Mouse (Mus musculus) stomach, embryonic 14.5 days (tissue): ENCODE measurements around the gene Slc5a10. TPM values are rescaled to one million over a fixed set of nuclear protein-coding genes. Genes with fewer than 3 reads are reported as not detected.

ENCODE experiments used
- ATAC-seq: fragments of 200-750 bp; cut with Nextera tagmentation; 2 replicates; pipeline ENCODE4 v1.8.0; 2017; ENCODE audit warnings: low read depth, moderate TSS enrichment; ENCODE audit not compliant: insufficient number of reproducible peaks, insufficient read depth, low FRiP score
- H3K27ac ChIP-seq: fragments of 300-500 bp; sonication (generic); 2 replicates; pipeline ENCODE4 v1.5.1; 2014; ENCODE audit warnings: mild to moderate bottlenecking, low read length, moderate library complexity, mixed read lengths
- H3K27me3 ChIP-seq: fragments of 300-500 bp; sonication (generic); 2 replicates; pipeline ENCODE4 v1.6.1; 2014; ENCODE audit warnings: low read length, control low read depth, mixed read lengths; ENCODE audit not compliant: control insufficient read depth, insufficient read depth
- H3K36me3 ChIP-seq: fragments of 300-500 bp; sonication (generic); 2 replicates; pipeline ENCODE4 v1.6.1; 2014; ENCODE audit warnings: mild to moderate bottlenecking, control low read depth, low read length, moderate library complexity, mixed read lengths; ENCODE audit not compliant: control insufficient read depth, insufficient read depth
- H3K4me1 ChIP-seq: fragments of 300-500 bp; sonication (generic); 2 replicates; pipeline ENCODE4 v1.6.1; 2014; ENCODE audit warnings: low read length, control low read depth, mixed read lengths; ENCODE audit not compliant: control insufficient read depth, insufficient read depth
- H3K4me2 ChIP-seq: fragments of 300-500 bp; sonication (generic); replicated peaks from 2 replicates; pipeline ENCODE4 v1.6.1; 2014; ENCODE audit warnings: low read depth, low read length, control low read depth
- H3K4me3 ChIP-seq: fragments of 300-500 bp; sonication (generic); 2 replicates; pipeline ENCODE4 v1.5.1; 2014; ENCODE audit warnings: low read depth, low read length, control low read depth
- H3K9ac ChIP-seq: fragments of 300-500 bp; sonication (generic); replicated peaks from 2 replicates; pipeline ENCODE4 v1.6.1; 2014; ENCODE audit warnings: low read depth, mild to moderate bottlenecking, control low read depth, low read length, moderate library complexity, mixed read lengths
- H3K9me3 ChIP-seq: fragments of 300-500 bp; sonication (generic); 2 replicates; pipeline ENCODE4 v1.6.1; 2016; ENCODE audit warnings: low read depth, low read length, control low read depth; ENCODE audit not compliant: control insufficient read depth
- WGBS: fragments of 180-500 bp; shearing (Covaris S2); extraction: QIAGEN DNeasy Blood & Tissue Kit; methylation state at CpG from one replicate; pipeline ENCODE4 v1.1.7; 2014; 5-methylcytosine and 5-hydroxymethylcytosine counted together
- polyA plus RNA-seq: library from polyadenylated mRNA; unstranded; fragments of >200 nt; fragmentation: Nextera tagmentation; extraction: Ambion mirVana; gene quantifications from 2 replicates; pipeline ENCODE4 v1.2.1, GENCODE M21; 2014

Gene Slc5a10
- polyA plus RNA-seq, 1 experiment from 2014 or later, result not detected

- ATAC-seq, result no peak
- H3K36me3 ChIP-seq, result no peaks in the 10 kb centered on the region
- no peak overlapping the region for H3K9ac ChIP-seq
- no peak overlapping the region for H3K27ac ChIP-seq
- no peak overlapping the region for H3K4me3 ChIP-seq
- no peaks in the 10 kb centered on the region for H3K27me3 ChIP-seq
- no peaks in the 10 kb centered on the region for H3K9me3 ChIP-seq
- no peak overlapping the region for H3K4me2 ChIP-seq
- no peaks in the 10 kb centered on the region for H3K4me1 ChIP-seq
- WGBS, result 87% methylated on average over 8 of the region's 8 CpGs
Observed at GRCm38 (mm10) chr11:61660001-61660400, 60.6 kb downstream of the Slc5a10 start.

- Histone ChIP-seq H3K27ac (no peak overlapping the region), H3K36me3 (no peaks in the 10 kb centered on the region), H3K27me3 (no peaks in the 10 kb centered on the region), H3K4me2 (no peak overlapping the region), H3K4me1 (no peaks in the 10 kb centered on the region), H3K9ac (no peak overlapping the region), H3K9me3 (no peaks in the 10 kb centered on the region), H3K4me3 (no peak overlapping the region)
- no peak for ATAC-seq
- WGBS, result 77% methylated on average over 4 of the region's 4 CpGs
Observed at GRCm38 (mm10) chr11:61659011-61659858, 61.4 kb downstream of the Slc5a10 start.

- H3K4me2 ChIP-seq, result no peak overlapping the region
Observed at GRCm38 (mm10) chr11:61658360-61658922, 62.2 kb downstream of the Slc5a10 start.

GRCm38 (mm10) chr11:61657432-61657831 is 63.2 kb downstream of the Slc5a10 start:
- Histone ChIP-seq H3K4me1 (no peaks in the 10 kb centered on the region), H3K27ac (no peak overlapping the region), H3K9ac (no peak overlapping the region), H3K4me2 (no peak overlapping the region), H3K9me3 (no peaks in the 10 kb centered on the region), H3K36me3 (no peaks in the 10 kb centered on the region), H3K4me3 (no peak overlapping the region), H3K27me3 (no peaks in the 10 kb centered on the region)
- WGBS, result 64% methylated on average over 2 of the region's 2 CpGs
- ATAC-seq, result no peak

More at GRCm38 (mm10) chr11:61658360-61658922, 62.2 kb downstream of the Slc5a10 start:
- no peak for ATAC-seq
- H3K9ac ChIP-seq, result no peak overlapping the region
- H3K9me3 ChIP-seq, result no peaks in the 10 kb centered on the region
- no peak overlapping the region for H3K27ac ChIP-seq
- no peaks in the 10 kb centered on the region for H3K4me1 ChIP-seq
- no peak overlapping the region for H3K4me3 ChIP-seq
- 89% methylated on average over 3 of the region's 3 CpGs for WGBS
- H3K27me3 ChIP-seq, result no peaks in the 10 kb centered on the region
- no peaks in the 10 kb centered on the region for H3K36me3 ChIP-seq

GRCm38 (mm10) chr11:61656148-61656850 is 64.3 kb downstream of the Slc5a10 start:
- 66% methylated on average over 6 of the region's 6 CpGs for WGBS
- Histone ChIP-seq H3K27ac (no peak overlapping the region), H3K4me2 (no peak overlapping the region), H3K36me3 (no peaks in the 10 kb centered on the region), H3K9me3 (no peaks in the 10 kb centered on the region), H3K9ac (no peak overlapping the region), H3K27me3 (no peaks in the 10 kb centered on the region), H3K4me3 (no peak overlapping the region), H3K4me1 (no peaks in the 10 kb centered on the region)
- ATAC-seq, result no peak

- no peak overlapping the region for H3K9ac ChIP-seq
- no peak overlapping the region for H3K27ac ChIP-seq
- no peak overlapping the region for H3K4me2 ChIP-seq
- H3K4me3 ChIP-seq, result no peak overlapping the region
- no peaks in the 10 kb centered on the region for H3K36me3 ChIP-seq
- H3K4me1 ChIP-seq, result no peaks in the 10 kb centered on the region
- WGBS, result 66% methylated on average over 4 of the region's 4 CpGs
- no peaks in the 10 kb centered on the region for H3K9me3 ChIP-seq
- H3K27me3 ChIP-seq, result no peaks in the 10 kb centered on the region
- ATAC-seq, result no peak
Observed at GRCm38 (mm10) chr11:61655649-61656048, 65.0 kb downstream of the Slc5a10 start.

- H3K9ac ChIP-seq, result no peak overlapping the region
- H3K27ac ChIP-seq, result no peak overlapping the region
- ATAC-seq, result no peak
- H3K27me3 ChIP-seq, result no peaks in the 10 kb centered on the region
- no peak overlapping the region for H3K4me3 ChIP-seq
- H3K36me3 ChIP-seq, result no peaks in the 10 kb centered on the region
- H3K4me1 ChIP-seq, result no peaks in the 10 kb centered on the region
- H3K9me3 ChIP-seq, result no peaks in the 10 kb centered on the region
- WGBS, result 89% methylated on average over 4 of the region's 4 CpGs
- H3K4me2 ChIP-seq, result no peak overlapping the region
Observed at GRCm38 (mm10) chr11:61654786-61655311, 65.8 kb downstream of the Slc5a10 start.

- WGBS, result 66% methylated on average over 2 of the region's 2 CpGs
- no peaks in the 10 kb centered on the region for H3K9me3 ChIP-seq
- no peak overlapping the region for H3K4me3 ChIP-seq
- no peaks in the 10 kb centered on the region for H3K27me3 ChIP-seq
- H3K27ac ChIP-seq, result no peak overlapping the region
- H3K9ac ChIP-seq, result no peak overlapping the region
- H3K4me2 ChIP-seq, result no peak overlapping the region; the same call in 1 of the 2 replicates
- H3K36me3 ChIP-seq, result no peaks in the 10 kb centered on the region
- no peak for ATAC-seq
- no peaks in the 10 kb centered on the region for H3K4me1 ChIP-seq
Observed at GRCm38 (mm10) chr11:61653568-61653967, 67.1 kb downstream of the Slc5a10 start.
